Mouse (Mus musculus) cerebellum, postnatal 10 days (tissue): ENCODE measurements around the gene Cryga.
"Not testable (repeated sequence)": the region's sequence is repeated elsewhere in the genome, so short reads cannot be mapped to it uniquely, and the experiment has no call there.

Experiments used
- DNase-seq, 2 experiments: peaks; one replicate each; pipeline ENCODE4 v3.0.0; 2021; ENCODE audit warnings: mixed read lengths in 2 of 2

Cryga gene

GRCm38 (mm10) chr1:65088567-65089356 is 14.4 kb downstream of the Cryga start:
- no peak for DNase-seq

- no peak for DNase-seq
Observed at GRCm38 (mm10) chr1:65082188-65082587, 21.0 kb downstream of the Cryga start, which contains the start of gene Crygb. TSS of gene Crygb (minus strand) at chr1:65082288.

GRCm38 (mm10) chr1:65075607-65076006 is 27.6 kb downstream of the Cryga start:
- peak in 1 of 2 experiments; percentile 16 for DNase-seq

DNA sequence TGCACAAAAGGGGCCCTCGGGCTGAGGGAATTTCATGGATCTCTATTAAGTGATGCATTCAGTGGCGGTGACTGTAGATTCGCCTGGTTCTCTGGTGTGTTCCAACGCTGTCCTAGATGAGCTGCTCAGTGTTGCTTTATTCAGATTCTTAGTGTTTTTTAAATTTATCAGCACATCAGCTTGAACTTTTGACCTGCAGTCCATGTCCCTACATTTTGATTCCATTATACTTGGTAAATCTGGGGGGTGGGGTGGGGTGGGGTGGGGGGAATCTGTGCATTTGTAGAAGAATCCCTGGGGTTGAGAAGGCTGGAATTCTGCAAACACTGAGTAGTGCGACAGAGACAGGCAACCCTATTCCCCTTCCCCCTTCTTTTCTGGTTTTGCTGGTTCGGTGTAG is 29.6 kb downstream of the Cryga start, which contains the start of gene Crygc:
Crygc (minus strand) TSS at position 101 of the 400 bp plus-strand sequence.
- DNase-seq: no peak

DNA sequence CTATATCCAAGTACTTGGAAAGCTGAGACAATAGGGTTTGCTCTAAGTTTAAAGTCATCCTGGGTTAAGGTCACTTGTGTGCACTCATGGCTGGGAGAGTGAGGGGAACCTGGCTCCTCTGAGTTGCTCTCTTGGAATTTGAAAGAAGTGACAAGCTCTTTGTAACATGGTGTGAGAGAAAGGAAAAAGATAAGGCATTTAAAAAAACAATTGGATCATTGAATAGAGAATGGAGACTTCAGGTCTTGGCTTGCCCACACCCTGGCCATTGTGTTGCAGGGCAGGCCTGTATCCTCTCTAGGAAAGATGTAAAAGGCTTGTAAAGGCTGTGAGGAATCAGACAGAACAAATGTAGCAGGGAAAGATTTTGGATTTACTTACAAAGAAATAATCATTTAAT is 35.3 kb downstream of the Cryga start:
- no peak for DNase-seq

DNA sequence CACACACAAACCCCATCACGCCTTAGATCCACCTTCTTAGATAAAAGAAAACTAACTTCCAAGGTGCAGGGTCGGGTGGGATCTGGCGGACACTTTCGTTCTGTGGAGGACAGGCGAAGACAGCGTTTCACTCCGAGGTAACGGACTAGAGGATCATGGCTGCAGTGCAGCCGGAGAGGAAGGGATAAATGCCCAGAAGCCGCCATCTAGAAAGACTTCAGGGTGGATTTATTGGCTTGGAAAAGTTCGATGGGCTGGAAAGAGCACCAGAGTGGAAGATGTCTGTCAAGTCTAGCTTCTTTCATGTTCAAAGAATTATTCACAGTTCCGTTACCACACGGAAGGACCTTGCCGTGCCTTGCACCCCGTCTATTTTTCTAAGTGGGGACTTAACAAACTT is 39.0 kb downstream of the Cryga start:
- peak; percentile 9 to 12 for DNase-seq

DNA sequence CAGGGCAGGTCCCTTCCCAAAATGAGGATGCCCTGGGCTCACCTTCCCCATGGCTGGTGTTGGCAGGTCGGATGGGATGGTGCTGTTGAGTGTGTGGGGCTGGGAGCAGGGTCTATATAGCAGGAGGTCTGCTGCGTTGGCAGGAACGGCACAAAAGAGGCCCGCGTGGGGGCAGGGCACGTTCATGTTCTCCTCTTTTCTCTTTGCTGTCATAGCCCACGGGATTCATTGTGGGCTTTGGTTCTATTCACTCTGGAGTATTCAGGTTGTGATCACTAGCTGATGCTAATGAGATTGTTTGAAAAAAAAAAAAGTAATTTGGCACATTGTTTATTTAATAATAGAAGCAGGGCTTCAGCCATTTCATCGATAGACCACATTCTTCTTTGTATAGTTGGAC is 39.8 kb downstream of the Cryga start, which contains the start of gene Crygd:
Crygd (minus strand) TSS at position 101 of the 400 bp plus-strand sequence.
- DNase-seq: no peak

DNA sequence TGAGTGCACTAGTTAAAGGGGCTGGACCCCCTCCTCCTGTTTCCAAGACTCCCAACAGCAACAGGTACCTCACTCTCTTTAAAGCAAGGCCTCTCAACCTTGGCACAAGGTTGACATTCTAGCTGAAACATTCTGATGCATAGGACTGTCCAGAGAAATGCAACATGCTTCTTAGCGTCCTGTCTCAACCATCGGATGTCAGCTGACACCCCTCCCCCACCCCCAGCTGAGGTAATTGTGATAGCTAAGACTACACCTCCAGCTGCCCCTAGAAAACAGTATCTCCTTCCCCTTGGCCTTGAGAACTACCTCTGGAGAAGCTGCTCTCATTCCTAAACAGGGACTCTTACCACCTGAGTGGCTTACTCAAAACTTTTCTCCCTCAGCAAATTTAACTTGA is 51.0 kb downstream of the Cryga start:
- no peak for DNase-seq

DNA sequence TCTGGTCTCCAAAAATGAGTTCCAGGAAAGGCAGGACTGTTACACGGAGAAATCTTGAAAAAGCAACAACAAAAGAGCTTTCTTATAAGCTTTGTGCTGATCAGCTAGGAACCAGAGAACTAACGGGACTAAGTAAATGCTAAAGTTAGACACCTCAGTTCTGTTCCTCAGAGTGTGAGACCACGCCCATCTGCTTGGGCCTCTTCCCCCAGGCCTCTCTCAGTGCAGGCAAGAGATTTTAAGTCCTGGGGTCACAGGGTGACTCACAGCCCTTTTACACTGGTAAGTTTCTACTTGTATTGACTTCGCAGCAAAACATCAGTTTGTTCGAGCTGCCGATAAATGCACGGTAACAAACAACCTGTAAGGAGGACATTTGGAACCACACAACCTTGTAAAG is 51.5 kb downstream of the Cryga start:
- no peak for DNase-seq

DNA sequence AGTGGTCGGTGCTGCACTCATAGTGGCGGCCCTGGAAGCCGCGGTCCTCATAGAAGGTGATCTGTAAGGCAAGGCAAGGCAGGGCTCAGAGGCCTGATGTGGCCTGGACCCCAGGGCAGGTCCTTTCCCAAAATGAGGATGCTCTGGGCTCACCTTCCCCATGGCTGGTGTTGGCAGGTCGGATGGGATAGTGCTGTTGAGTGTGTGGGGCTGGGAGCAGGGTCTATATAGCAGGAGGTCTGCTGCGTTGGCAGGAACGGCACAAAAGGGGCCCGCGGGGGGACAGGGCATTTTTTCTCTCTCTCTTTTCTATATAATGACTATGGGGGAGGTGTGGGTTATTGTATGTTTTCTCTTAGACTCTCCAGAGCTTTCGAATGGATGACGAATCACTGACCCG is 52.2 kb downstream of the Cryga start, which contains the start of gene Cryge:
Cryge (minus strand) TSS at position 198 of the 400 bp plus-strand sequence.
- DNase-seq: not testable (repeated sequence)
